Mouse (Mus musculus): ENCODE measurements around the gene Arfgap2.
"Not testable (repeated sequence)": the region's sequence is repeated elsewhere in the genome, so short reads cannot be mapped to it uniquely, and the experiment has no call there.

Arfgap2 gene

DNA sequence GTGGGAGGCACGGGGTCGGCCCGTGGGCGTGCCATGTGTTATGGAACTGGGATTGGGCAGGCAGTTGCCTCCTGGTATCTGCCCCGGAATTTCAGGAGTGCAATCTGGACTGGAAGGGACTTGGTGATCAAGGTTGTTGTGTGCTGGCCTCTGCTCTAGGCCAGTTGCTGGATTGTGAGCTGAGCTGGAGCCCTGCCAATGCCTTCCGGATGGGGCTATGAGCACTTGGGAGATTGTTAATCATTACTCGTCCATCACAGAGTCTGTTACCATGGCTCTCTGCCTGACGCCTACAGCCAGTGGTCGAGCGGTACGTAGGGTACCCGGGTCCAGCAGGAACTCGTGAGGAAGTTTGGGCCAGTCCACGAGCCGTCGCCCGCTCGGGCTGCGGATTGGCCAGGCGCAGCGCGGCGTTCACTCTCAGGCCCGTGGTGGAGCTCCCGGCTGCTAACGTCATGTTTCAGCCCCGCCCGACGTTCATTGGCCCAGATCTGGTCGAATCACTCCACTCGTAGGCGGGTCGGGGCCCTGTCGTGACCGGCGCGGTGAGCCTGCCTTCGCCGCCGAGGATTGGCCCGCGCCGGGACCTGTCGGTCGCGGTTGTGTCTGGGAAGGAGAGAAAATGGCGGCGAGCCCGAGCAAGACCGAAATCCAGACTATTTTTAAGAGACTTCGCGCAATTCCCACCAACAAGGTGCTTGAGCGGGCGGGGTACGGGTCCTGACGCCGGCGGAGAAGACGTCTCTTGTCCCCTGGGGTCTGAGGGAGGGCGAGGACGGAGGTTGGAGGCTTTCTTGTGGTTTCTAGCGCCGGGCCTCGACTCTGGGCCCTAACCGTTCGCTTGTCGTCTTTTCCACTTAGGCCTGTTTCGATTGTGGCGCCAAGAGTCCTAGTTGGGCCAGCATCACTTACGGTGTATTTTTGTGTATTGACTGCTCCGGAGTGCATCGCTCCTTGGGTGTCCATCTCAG lies at the start of gene Arfgap2:
Gene Arfgap2 (plus strand): TSS at position 264 of the 971 bp plus-strand sequence.
- in situ Hi-C loops (cut with MboI, MseI) = no loop called here

- in situ Hi-C loops (cut with MboI, MseI) = no loop called here
Measured at GRCm38 (mm10) chr2:91217032-91217431, 47.7 kb upstream of the Arfgap2 start.

DNA sequence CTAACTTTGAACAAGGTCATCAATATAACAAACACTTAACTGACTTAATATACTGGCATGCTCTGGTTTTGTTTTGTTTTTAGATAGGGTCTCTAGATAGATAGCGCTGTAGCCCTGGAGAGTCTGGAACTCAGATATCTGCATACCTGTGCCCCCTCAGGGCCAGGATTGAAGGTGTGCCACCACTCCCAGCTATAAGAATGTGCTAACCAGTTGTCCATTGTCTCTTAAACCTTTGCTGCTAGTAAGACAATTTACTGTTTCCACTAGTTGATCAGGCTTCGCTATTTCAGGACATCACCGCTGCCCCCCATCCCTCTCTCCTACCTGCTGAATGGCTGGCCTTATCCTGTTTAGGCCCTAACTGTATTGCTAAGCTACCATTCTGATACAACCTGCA lies 44.3 kb upstream of the Arfgap2 start:
- in situ Hi-C loops (cut with MboI, MseI) = no loop called here

DNA sequence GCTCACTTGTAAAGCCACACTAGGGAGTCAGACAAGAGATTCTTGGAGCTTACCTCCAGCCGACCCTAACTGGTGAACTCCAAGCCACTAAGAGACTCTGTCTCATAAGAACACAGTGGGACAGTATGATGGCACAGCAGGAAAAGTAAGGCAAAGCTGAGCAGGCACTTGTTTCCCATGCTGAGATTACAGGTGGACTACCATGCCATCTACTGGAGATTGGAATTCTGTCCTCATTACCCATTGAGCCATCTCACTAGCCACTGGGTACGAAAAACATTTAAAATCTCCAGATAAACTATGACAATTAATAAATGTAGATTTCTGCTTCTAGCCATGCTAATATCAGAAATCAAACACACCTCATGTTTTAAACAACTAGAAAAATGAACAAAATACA lies 41.2 kb upstream of the Arfgap2 start:
- in situ Hi-C loops (cut with MboI, MseI) = no loop called here

DNA sequence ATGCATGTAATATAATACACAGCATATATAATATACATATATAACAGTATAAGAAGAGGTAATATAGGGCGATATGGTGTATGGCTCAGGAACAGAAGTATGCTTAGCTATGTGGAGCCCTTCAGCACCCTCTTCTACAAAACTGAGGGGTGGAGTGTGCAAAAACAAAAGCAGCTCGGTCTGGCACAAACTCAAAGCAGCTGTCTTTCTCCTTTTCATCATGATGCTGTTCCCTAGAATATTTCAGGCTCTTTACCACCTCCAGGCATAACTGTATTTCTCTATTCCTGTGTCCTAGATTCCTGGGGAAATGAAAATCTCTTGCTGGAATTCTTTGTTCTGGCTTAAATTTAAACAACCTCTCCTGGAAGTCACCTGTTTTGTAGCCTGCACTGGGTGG lies 35.0 kb upstream of the Arfgap2 start:
- in situ Hi-C loops (cut with MboI, MseI) = no loop called here

- in situ Hi-C loops (cut with MboI, MseI) = no loop called here
Measured at GRCm38 (mm10) chr2:91236601-91237510, 27.9 kb upstream of the Arfgap2 start, which contains the start of gene Ddb2. Gene Ddb2 (minus strand): TSS chr2:91236982.

- in situ Hi-C loops (cut with MboI, MseI) = not testable (repeated sequence)
Measured at GRCm38 (mm10) chr2:91237511-91238080, 27.2 kb upstream of the Arfgap2 start.

- in situ Hi-C loops (cut with MboI, MseI) = no loop called here
Measured at GRCm38 (mm10) chr2:91242547-91242946, 22.2 kb upstream of the Arfgap2 start.

DNA sequence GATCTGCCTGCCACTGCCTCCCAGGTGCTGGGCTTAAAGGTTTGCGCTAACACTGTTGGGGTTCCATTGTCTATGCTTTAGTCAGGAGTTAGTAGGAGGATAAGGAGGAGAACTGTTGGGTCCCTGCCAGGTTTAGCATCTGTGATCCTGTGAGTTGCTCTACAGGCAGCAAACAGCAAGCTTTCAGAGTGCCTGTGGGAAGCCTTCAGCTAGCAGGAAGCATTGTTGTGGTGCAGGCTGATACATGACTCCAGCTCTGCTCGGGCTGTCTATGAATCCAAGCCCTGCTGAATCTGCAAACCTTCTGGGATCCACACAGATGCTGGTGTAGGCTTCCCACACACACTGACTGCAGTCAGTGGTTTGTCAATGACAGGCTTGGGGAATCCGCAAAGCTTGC lies 21.4 kb upstream of the Arfgap2 start:
- in situ Hi-C loops (cut with MboI, MseI) = no loop called here

DNA sequence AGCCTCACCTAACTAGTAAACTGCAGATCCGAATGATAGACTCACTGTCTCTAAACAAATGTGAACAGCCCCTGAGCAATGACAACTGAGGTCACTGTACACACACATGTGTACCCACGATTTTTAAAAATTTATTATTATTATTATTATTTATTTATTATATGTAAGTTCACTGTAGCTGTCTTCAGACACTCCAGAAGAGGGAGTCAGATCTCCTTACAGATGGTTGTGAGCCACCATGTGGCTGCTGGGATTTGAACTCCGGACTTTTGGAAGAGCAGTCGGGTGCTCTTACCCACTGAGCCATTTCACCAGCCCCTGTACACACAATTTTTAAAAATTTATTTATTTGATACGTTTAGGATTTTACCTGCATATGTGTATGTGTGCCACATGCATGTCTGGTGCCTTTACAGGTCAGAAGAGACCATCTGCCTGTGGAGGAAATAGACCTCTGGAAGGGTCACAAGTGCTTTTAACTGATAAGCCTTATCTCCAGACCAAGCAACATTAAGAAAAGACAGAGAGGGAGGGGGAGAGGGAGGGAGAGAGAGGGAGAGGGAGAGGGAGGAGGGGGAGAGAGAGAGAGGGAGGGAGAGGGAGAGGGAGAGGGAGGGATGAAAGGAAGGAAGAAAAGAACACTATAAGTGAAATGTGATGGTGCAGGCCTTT lies 20.1 kb upstream of the Arfgap2 start:
- in situ Hi-C loops (cut with MboI, MseI) = no loop called here

DNA sequence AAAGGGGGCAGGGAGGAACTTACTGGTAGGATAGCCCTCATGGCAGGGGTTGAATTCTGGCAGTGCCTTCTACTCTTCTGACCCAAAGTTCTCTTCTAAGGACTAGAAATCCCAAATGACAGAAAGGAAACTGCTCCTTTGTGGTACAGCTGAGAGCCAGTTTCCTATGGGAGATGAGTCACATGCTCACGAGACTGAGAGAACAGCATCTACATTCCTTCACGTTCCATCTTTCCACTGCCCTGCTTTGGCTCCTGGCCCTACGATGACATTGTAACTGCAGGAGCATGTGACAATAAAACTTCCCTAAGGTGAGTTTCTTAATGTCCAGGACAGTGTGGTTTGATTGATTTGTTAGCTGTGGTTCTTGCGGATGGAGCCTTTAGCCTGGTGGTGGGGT lies 16.4 kb upstream of the Arfgap2 start:
- in situ Hi-C loops (cut with MboI, MseI) = no loop called here

GRCm38 (mm10) chr2:91252001-91252400 lies 12.8 kb upstream of the Arfgap2 start:
- in situ Hi-C loops (cut with MboI, MseI) = no loop called here

GRCm38 (mm10) chr2:91252512-91252911 lies 12.3 kb upstream of the Arfgap2 start:
- in situ Hi-C loops (cut with MboI, MseI) = no loop called here

GRCm38 (mm10) chr2:91254725-91255380 lies 9.9 kb upstream of the Arfgap2 start:
- in situ Hi-C loops (cut with MboI, MseI) = no loop called here

DNA sequence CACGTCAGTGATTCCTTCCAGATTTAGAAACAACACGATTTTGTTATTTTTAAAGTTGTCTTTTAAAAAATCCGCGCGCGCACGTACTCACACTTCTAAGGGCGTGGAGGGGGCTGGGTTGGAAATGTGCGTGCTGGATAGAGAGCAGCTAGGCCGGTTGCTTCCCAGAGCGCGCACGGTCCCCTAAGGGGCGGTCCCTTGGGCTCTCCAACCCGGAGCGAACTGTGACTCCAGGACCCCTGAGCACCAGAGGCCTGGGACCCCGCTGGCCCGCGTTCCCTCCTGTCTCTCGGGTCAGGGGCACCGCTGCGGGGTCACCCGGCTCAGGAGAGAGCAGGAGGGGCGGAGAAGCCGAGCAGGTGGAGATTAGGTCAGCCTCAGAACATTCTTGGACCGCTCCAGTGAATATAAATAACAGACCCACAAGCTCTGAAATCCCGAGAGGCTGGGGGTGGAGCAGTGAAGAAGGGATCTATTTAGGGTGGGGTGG lies 9.1 kb upstream of the Arfgap2 start, which contains the start of gene Pacsin3:
Gene Pacsin3 (plus strand): TSS at position 294 of the 490 bp plus-strand sequence.
- in situ Hi-C loops (cut with MboI, MseI) = no loop called here

DNA sequence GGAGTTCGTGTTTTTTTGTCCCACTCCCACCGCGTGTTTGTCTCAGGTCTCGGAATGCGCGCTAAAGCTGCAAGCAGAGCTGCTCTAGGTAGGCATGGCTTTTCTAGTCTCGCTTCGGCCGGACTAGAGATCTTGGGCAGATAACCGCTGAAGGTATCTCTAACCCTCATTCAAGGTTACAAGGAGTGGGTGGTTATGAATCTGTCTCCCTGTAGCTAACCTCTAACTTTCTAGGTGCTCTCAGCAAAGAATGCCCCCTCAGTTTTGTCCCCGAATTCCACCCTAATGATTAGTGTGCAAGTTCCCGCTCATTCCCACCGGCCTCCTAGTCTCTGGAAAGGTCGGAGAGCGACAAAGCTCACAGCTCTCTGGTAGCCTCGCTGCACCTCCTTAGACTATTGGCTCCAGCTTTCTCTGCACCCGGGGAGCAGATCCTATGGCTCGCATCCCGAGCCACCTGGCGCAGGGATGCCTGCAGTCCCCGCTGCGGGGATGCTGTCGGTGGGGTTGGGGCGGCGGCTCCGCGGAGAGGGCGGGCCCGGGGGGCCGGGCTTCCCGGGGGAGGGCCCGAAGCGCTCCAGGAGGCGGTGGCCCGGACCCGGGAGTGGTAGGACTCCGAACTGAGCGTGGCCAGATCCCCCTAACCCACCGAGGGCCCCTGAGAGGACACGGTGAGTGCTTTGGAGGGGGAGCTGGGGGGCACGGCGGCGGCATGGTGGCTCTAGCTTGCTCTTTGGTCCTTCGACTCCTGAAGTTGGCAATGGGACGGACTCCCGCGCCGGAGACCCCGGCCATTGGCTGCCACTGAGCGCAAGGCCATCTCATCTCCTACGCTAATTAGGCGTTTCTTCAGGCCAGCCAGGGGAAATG lies 8.3 kb upstream of the Arfgap2 start:
- in situ Hi-C loops (cut with MboI, MseI) = no loop called here

GRCm38 (mm10) chr2:91257126-91257980 lies 7.4 kb upstream of the Arfgap2 start:
- in situ Hi-C loops (cut with MboI, MseI) = no loop called here

- in situ Hi-C loops (cut with MboI, MseI) = no loop called here
Measured at GRCm38 (mm10) chr2:91258054-91258453, 6.7 kb upstream of the Arfgap2 start.

DNA sequence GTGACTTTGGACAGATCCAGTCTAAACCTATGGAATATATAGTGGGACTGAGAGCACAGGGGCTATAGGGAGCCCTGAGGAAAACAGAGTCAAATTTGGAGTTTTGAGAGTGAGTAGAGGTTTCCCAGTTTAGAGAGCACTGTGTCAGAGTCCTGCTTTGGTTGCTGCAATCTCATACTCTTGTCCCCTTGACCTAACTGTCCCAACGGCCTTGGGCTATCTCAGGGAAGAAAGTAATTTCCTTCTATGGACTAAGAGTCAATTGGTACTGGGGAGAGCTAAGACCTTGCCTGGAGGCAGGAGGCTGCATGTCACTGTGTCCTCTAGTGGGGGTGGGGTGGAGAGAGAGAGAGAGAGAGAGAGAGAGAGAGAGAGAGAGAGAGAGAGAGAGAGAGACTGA lies 5.9 kb upstream of the Arfgap2 start:
- in situ Hi-C loops (cut with MboI, MseI) = no loop called here
